Mouse (Mus musculus): Measurements from ENCODE around the gene Rxfp4. TPM values are rescaled to one million over a fixed set of nuclear protein-coding genes. Genes with fewer than 3 reads are reported as not detected.

Rxfp4 gene
- not detected in 2 replicates for polyA plus RNA-seq (2015; fragmentation: Nextera tagmentation; extraction: Ambion mirVana)

DNA sequence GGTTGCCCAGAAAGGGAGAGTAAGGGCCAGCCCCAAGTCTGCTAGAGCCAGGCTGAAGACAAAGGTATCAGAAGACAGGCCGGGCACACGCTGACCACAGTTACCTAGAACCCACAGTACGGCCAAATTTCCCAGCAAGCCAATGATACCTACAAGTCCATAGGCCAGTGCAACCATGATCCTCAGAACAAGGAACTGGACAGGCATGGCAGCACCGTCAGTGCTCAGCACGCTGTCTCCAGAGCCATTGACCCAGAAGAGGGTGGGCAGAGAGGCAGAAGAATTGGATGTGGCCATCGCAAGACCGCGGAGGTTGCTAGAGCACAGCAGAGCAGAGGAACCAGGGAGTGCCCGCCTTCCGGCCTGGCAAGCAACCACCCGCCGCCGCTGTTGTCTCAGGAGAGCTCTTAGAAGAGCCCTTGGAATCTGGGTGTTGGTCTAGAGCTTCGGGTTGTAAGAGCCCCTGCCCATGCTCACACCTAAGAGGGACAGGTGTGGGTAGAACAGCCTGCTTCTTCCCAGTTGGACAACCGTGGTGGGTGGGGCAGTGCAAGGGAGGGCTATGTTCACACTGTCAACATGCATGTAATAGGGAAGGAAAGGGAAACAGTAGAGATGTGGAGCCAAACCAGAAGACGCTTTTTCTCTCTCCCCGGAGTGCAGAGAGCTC is at the start of gene Rxfp4:
TSS of gene Rxfp4 (minus strand) at position 297 of the 670 bp plus-strand sequence.
- H3K27me3 ChIP-seq (ENCODE audit: control insufficient read depth, insufficient read depth, low read depth, low read length): no peaks in the 10 kb centered on the region
- H3K27ac ChIP-seq (ENCODE audit: low read length): no peak within 1 kb of the TSS
- H3K4me3 ChIP-seq (ENCODE audit: low read depth, low read length): no peak within 1 kb of the TSS
- WGBS (ENCODE audit: insufficient replicate concordance): 73% methylated on average over 17 of the region's 17 CpGs
- no peak within 1 kb of the TSS for H3K9ac ChIP-seq (ENCODE audit: low read depth, low read length)
- no peak within 1 kb of the TSS for H3K4me2 ChIP-seq (ENCODE audit: low read depth, low read length)
- no peaks in the 10 kb centered on the region for H3K9me3 ChIP-seq (replicated peaks; ENCODE audit: control insufficient read depth, low read length)
- no peaks in the 10 kb centered on the region; the same call in 1 of the 2 replicates for H3K36me3 ChIP-seq (ENCODE audit: control insufficient read depth, insufficient read depth)
- ATAC-seq (ENCODE audit: low read depth): no peak
- H3K4me1 ChIP-seq (ENCODE audit: control insufficient read depth, low read depth, low read length): no peaks in the 10 kb centered on the region

DNA sequence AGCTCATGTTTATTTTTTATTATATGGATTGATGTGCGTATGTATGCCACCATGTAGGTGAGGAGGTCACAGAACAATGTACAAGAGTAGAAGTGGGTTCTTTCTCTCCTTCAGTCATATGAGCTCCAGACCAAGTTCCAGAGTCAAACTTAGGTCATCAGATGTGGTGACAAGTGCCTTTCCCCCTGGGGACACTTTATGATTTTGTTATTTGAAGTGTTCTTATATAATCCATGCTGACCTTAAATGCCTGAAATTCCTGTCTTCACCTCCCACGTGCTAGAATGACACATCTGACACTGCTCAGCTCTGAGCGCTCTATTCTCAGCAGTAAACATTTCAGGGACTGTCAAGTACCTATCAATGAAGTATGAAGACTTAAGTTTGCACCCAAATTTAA is 48.3 kb upstream of the Rxfp4 start:
- Histone ChIP-seq H3K4me2 (ENCODE audit: low read depth, low read length) (no peak overlapping the region), H3K36me3 (ENCODE audit: control insufficient read depth, insufficient read depth) (peaks cover 70% of the 10 kb centered on the region), H3K27me3 (ENCODE audit: control insufficient read depth, insufficient read depth, low read depth, low read length) (no peaks in the 10 kb centered on the region), H3K4me1 (ENCODE audit: control insufficient read depth, low read depth, low read length) (no peaks in the 10 kb centered on the region), H3K27ac (ENCODE audit: low read length) (no peak overlapping the region), H3K9ac (ENCODE audit: low read depth, low read length) (no peak overlapping the region), H3K9me3 (replicated peaks; ENCODE audit: control insufficient read depth, low read length) (no peaks in the 10 kb centered on the region), H3K4me3 (ENCODE audit: low read depth, low read length) (no peak overlapping the region)
- 80% methylated on average over 3 of the region's 3 CpGs for WGBS (ENCODE audit: insufficient replicate concordance)
- ATAC-seq (ENCODE audit: low read depth): no peak

DNA sequence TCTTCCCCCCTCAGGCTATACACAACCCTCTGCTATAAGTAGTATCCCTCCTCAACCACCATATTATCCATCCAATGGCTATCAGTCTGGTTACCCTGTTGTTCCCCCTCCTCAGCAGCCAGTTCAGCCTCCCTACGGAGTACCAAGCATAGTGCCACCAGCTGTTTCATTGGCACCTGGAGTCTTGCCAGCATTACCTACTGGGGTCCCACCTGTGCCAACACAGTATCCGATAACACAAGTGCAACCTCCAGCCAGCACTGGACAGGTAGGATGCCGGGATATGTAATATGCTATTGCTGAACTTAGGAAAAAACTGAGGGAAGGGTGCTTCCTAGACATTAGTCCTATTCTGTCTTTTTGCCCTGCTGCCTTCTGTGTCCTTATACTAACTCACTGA is 47.3 kb upstream of the Rxfp4 start:
- H3K27ac ChIP-seq (ENCODE audit: low read length): no peak overlapping the region

DNA sequence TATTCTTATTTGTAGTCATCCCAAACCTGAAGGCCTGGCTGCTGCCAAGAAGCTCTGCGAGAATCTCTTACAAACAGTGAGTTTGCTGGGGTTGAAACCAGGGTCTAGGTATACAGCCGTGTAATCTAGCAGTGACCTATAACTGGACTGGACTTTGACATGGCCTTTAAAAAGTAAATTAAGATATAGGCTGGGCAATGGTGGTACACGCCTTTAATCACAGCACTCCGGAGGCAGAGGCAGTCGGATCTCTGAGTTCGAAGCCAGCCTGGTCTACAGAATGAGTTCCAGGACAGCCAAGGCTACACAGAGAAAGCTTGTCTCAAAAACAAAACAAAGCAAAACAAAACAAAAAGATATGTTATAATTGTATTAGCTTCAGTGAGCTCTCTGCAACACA is 45.9 kb upstream of the Rxfp4 start:
- WGBS (ENCODE audit: insufficient replicate concordance): 80% methylated on average over 6 of the region's 6 CpGs
- no peak for ATAC-seq (ENCODE audit: low read depth)
- no peak overlapping the region for H3K4me2 ChIP-seq (ENCODE audit: low read depth, low read length)
- no peak overlapping the region for H3K27ac ChIP-seq (ENCODE audit: low read length)
- no peaks in the 10 kb centered on the region for H3K9me3 ChIP-seq (replicated peaks; ENCODE audit: control insufficient read depth, low read length)
- no peaks in the 10 kb centered on the region for H3K4me1 ChIP-seq (ENCODE audit: control insufficient read depth, low read depth, low read length)
- no peak overlapping the region for H3K4me3 ChIP-seq (ENCODE audit: low read depth, low read length)
- no peaks in the 10 kb centered on the region for H3K27me3 ChIP-seq (ENCODE audit: control insufficient read depth, insufficient read depth, low read depth, low read length)
- peaks cover 82% of the 10 kb centered on the region for H3K36me3 ChIP-seq (ENCODE audit: control insufficient read depth, insufficient read depth)
- H3K9ac ChIP-seq (ENCODE audit: low read depth, low read length): no peak overlapping the region

More for the DNA sequence above, 47.3 kb upstream of the Rxfp4 start:
- Histone ChIP-seq H3K4me2 (ENCODE audit: low read depth, low read length) (no peak overlapping the region), H3K9ac (ENCODE audit: low read depth, low read length) (no peak overlapping the region), H3K27me3 (ENCODE audit: control insufficient read depth, insufficient read depth, low read depth, low read length) (no peaks in the 10 kb centered on the region), H3K4me3 (ENCODE audit: low read depth, low read length) (no peak overlapping the region), H3K36me3 (ENCODE audit: control insufficient read depth, insufficient read depth) (peaks cover 77% of the 10 kb centered on the region), H3K4me1 (ENCODE audit: control insufficient read depth, low read depth, low read length) (no peaks in the 10 kb centered on the region), H3K9me3 (replicated peaks; ENCODE audit: control insufficient read depth, low read length) (no peaks in the 10 kb centered on the region)
- WGBS (ENCODE audit: insufficient replicate concordance): 89% methylated on average over 3 of the region's 3 CpGs
- no peak for ATAC-seq (ENCODE audit: low read depth)

DNA sequence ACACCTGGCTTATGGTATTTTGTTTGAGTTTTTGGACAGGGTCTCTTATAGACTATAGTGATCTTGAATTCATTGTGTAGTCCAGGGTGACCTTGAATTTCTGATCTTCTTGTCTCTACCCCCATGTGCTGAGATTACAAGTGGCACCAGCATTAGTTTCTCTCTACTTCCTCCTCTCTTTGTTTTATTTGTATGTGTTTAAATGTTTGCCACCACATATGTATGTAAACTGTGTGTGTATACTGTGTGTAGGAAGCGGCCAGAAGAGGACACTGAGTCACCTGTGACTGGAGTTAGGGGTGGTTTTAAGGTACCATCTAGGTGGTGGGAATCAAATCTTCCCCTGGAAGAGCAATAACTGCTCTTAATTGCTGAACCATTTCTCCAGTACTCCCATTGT is 45.1 kb upstream of the Rxfp4 start:
- H3K27me3 ChIP-seq (ENCODE audit: control insufficient read depth, insufficient read depth, low read depth, low read length): no peaks in the 10 kb centered on the region
- no peak overlapping the region for H3K9ac ChIP-seq (ENCODE audit: low read depth, low read length)
- H3K9me3 ChIP-seq (replicated peaks; ENCODE audit: control insufficient read depth, low read length): no peaks in the 10 kb centered on the region
- H3K4me1 ChIP-seq (ENCODE audit: control insufficient read depth, low read depth, low read length): no peaks in the 10 kb centered on the region
- H3K36me3 ChIP-seq (ENCODE audit: control insufficient read depth, insufficient read depth): peaks cover 86% of the 10 kb centered on the region
- WGBS (ENCODE audit: insufficient replicate concordance): 83% methylated on average over 1 of the region's 1 CpGs
- H3K27ac ChIP-seq (ENCODE audit: low read length): no peak overlapping the region
- no peak overlapping the region for H3K4me2 ChIP-seq (ENCODE audit: low read depth, low read length)
- H3K4me3 ChIP-seq (ENCODE audit: low read depth, low read length): no peak overlapping the region
- no peak for ATAC-seq (ENCODE audit: low read depth)

DNA sequence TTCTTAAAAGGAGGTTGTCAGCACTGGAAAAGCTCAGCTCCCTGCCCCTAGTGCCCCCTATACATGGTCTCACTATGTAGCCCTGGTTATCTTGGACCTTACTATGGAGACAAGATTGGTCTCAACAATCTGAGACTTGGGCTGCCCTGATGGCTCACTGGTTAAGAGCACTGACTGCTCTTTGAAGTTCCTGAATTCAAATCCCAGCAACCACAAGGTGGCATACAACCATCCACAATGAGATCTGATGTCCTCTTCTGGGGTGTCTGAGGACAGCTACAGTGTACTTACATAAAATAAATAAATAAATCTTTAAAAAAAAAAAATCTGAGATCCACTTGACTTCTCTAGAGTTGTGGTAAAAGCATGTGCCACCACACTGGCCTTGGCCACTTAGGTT is 42.6 kb upstream of the Rxfp4 start:
- no peak overlapping the region for H3K9ac ChIP-seq (ENCODE audit: low read depth, low read length)
- peaks cover 82% of the 10 kb centered on the region for H3K36me3 ChIP-seq (ENCODE audit: control insufficient read depth, insufficient read depth)
- H3K4me2 ChIP-seq (ENCODE audit: low read depth, low read length): no peak overlapping the region
- no peak overlapping the region for H3K27ac ChIP-seq (ENCODE audit: low read length)
- H3K4me1 ChIP-seq (ENCODE audit: control insufficient read depth, low read depth, low read length): no peaks in the 10 kb centered on the region
- no peaks in the 10 kb centered on the region for H3K27me3 ChIP-seq (ENCODE audit: control insufficient read depth, insufficient read depth, low read depth, low read length)
- no peaks in the 10 kb centered on the region for H3K9me3 ChIP-seq (replicated peaks; ENCODE audit: control insufficient read depth, low read length)
- ATAC-seq (ENCODE audit: low read depth): no peak
- H3K4me3 ChIP-seq (ENCODE audit: low read depth, low read length): no peak overlapping the region

DNA sequence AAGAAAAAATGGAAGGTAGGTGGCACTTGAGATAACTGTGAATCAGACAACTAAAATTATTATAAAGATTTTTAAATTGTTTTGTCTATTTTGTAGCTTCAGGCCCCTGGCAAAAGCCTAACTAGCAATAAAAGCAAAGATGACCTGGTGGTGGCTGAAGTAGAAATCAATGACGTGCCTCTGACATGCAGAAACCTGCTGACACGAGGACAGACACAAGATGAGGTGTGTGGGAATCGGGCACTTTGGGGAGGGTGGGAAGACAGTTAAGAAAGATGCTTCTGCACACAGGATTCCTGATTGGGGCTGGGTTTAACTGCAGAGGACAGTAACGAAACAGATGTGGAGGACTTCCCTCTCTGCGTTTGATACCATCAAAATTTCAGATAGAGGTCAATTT is 36.1 kb upstream of the Rxfp4 start:
- ATAC-seq (ENCODE audit: low read depth): no peak
- H3K9ac ChIP-seq (ENCODE audit: low read depth, low read length): no peak overlapping the region
- no peaks in the 10 kb centered on the region for H3K27me3 ChIP-seq (ENCODE audit: control insufficient read depth, insufficient read depth, low read depth, low read length)
- no peaks in the 10 kb centered on the region for H3K9me3 ChIP-seq (replicated peaks; ENCODE audit: control insufficient read depth, low read length)
- peaks cover 11% of the 10 kb centered on the region for H3K4me1 ChIP-seq (ENCODE audit: control insufficient read depth, low read depth, low read length)
- peaks cover 39% of the 10 kb centered on the region for H3K36me3 ChIP-seq (ENCODE audit: control insufficient read depth, insufficient read depth)
- H3K4me2 ChIP-seq (ENCODE audit: low read depth, low read length): no peak overlapping the region
- no peak overlapping the region for H3K27ac ChIP-seq (ENCODE audit: low read length)
- WGBS (ENCODE audit: insufficient replicate concordance): 79% methylated on average over 5 of the region's 5 CpGs
- no peak overlapping the region for H3K4me3 ChIP-seq (ENCODE audit: low read depth, low read length)

DNA sequence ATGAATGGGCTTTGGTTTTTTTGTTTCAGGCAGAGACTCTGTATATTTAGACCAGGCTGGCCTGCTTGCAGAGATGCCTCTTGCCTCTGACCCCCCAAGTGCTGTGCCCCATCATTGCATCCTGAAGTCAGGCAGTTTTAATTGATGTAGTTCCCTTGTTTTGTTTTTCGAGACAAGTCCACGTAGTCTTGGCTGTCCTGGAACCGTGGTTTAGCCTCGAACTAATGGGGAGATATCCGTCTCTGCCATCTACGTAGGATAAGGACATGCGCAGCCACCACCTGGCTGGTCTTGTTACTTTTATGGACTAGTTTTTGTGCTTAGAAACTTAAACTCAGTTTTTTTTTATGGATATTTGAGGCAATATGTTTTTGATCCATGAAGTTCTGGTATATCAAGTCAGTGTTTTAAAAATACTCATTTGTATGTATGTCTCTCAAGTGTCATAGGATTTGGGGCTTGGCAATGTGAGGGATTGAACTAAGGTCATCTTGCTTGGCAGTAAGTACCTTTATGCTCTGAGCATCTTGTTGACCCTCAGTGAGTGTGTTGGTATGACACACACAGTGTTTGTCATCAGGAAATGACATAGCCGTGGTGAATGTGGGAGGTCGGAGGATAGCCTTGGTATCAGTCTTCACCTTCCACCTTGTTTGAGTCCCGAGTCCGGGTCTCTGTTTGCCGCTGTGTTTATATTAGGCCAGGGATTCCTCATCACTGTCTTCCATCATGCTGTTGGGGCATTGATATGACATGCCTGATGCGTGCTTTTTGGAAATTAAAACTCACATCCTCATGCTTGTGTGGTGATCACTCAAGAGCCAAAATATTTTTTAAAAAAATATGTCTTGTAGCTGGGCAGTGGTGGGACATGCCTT is 34.0 kb upstream of the Rxfp4 start:
- WGBS (ENCODE audit: insufficient replicate concordance): 11% methylated on average over 13 of the region's 13 CpGs
- H3K27me3 ChIP-seq (ENCODE audit: control insufficient read depth, insufficient read depth, low read depth, low read length): no peaks in the 10 kb centered on the region
- peaks cover 11% of the 10 kb centered on the region for H3K4me1 ChIP-seq (ENCODE audit: control insufficient read depth, low read depth, low read length)
- H3K4me3 ChIP-seq (ENCODE audit: low read depth, low read length): peak overlapping the region; percentile 93
- H3K4me2 ChIP-seq (ENCODE audit: low read depth, low read length): peak overlapping the region; percentile 71
- H3K9me3 ChIP-seq (replicated peaks; ENCODE audit: control insufficient read depth, low read length): no peaks in the 10 kb centered on the region
- no peak for ATAC-seq (ENCODE audit: low read depth)
- peak overlapping the region; percentile 94 for H3K27ac ChIP-seq (ENCODE audit: low read length)
- H3K9ac ChIP-seq (ENCODE audit: low read depth, low read length): peak overlapping the region; percentile 98
- H3K36me3 ChIP-seq (ENCODE audit: control insufficient read depth, insufficient read depth): peaks cover 25% of the 10 kb centered on the region

DNA sequence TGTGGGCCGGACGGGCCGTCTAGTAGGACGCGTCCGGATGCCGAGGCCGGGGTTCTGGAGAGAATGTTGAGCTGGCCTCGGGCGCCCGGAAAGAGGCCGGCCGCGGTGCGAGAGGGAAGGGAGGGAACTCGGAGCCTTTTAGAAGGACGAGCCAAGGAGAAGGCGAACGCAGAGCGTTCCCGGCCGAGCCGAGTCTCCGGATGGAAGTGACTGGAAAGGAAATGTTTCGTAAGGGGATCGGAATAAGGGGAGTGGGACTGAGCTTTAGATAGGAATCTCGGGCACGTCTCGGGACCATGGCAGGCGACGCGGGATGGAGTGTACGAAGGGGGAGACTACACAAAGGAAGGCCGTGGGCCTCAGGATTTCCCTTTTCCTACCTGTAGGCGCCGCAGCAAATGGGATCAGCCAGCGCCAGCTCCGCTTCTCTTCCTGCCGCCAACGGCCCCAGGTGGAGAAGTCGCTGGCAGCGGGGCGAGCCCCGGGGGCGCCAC is 33.1 kb upstream of the Rxfp4 start:
- Histone ChIP-seq H3K4me1 (ENCODE audit: control insufficient read depth, low read depth, low read length) (peaks cover 11% of the 10 kb centered on the region), H3K4me3 (ENCODE audit: low read depth, low read length) (peak overlapping the region; percentile 93), H3K9ac (ENCODE audit: low read depth, low read length) (peak overlapping the region; percentile 98), H3K27ac (ENCODE audit: low read length) (peak overlapping the region; percentile 94), H3K4me2 (ENCODE audit: low read depth, low read length) (peak overlapping the region; percentile 71), H3K36me3 (ENCODE audit: control insufficient read depth, insufficient read depth) (peaks cover 22% of the 10 kb centered on the region), H3K27me3 (ENCODE audit: control insufficient read depth, insufficient read depth, low read depth, low read length) (no peaks in the 10 kb centered on the region), H3K9me3 (replicated peaks; ENCODE audit: control insufficient read depth, low read length) (no peaks in the 10 kb centered on the region)
- peak; percentile 47 for ATAC-seq (ENCODE audit: low read depth)
- WGBS (ENCODE audit: insufficient replicate concordance): under 1% methylated on average over 43 of the region's 45 CpGs
